Mouse (Mus musculus) heart, postnatal 4 days (tissue): Measurements from ENCODE around the gene Zfp398. TPM values are rescaled to one million over a fixed set of nuclear protein-coding genes. Genes with fewer than 3 reads are reported as not detected.

Experiments used
- DNase-seq: peaks from one replicate; pipeline ENCODE4 v3.0.0; 2021
- microRNA-seq, 2 experiments: library from miRNA; unstranded; fragments of <30 nt; microRNA quantifications; one replicate each; pipeline ENCODE4 v1.2.0; 2021 to 2022
- total RNA-seq, 2 experiments: library from RNA; stranded (reverse); gene quantifications; 2 replicates each; pipeline ENCODE4 v1.2.3; 2021

Gene Zfp398
- total RNA-seq, 2 experiments from 2014 or later: 7.4 to 7.7 TPM

GRCm38 (mm10) chr6:47904361-47904760 lies 68.9 kb downstream of the Zfp398 start:
- DNase-seq: no peak

GRCm38 (mm10) chr6:47904917-47905695 lies 69.6 kb downstream of the Zfp398 start:
- DNase-seq: no peak

DNA sequence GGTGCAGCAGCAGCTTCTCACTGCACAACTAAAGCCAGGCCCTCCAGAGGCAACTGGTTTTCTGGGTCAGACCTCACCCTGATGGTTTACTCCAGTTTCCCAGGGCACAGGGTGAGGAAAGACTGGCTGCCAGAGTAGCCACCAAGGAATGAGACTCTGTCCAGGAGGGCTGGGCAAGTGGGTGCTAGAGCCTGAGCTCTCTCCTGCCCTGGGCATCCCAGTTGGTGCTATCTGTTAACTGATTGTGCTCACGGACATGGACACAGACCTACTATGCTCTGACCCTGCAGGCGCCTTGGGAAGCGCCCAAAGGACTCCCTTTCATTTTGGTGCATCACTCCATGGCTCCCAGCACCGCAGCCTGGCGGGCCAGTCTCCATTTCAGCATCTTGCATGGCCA lies 70.9 kb downstream of the Zfp398 start:
- no peak for DNase-seq

DNA sequence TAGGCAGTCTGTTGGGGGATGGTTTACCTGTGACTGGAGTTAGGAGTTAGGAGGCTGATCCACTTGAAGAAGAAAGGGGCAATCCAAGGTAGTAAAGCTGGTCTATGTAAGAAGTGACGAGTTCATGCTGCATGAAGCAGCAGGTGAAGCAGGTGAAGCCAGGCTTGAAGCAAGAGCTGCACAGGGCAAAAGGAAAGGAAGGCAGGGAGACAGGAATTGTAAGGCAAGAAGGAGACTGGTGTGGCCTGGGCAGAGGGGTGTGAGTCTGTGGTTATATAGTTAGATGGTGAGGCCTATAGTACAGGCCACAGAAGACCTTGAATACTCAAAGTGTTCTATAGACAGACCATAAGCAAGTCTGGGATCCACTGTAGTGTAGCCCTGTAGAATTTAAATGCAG lies 73.5 kb downstream of the Zfp398 start:
- DNase-seq: no peak

DNA sequence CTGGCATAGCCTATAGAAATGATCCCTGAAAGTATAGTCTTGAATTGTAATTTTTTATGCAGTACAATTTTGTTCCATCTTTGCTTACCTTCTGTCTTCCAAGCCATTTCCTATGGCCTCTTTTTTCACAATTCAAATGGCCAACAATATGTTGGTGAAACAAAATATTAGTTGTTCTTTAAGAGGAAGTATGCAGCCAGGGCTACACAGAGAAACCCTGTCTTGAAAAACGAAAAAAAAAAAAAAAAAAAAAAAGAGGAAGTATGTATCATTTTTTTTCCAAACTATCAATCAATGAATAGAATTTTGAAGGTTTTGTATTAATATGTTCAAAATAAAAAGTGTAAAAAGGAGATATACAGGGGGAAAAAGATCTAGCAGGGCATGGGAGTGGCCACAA lies 76.2 kb downstream of the Zfp398 start:
- no peak for DNase-seq

DNA sequence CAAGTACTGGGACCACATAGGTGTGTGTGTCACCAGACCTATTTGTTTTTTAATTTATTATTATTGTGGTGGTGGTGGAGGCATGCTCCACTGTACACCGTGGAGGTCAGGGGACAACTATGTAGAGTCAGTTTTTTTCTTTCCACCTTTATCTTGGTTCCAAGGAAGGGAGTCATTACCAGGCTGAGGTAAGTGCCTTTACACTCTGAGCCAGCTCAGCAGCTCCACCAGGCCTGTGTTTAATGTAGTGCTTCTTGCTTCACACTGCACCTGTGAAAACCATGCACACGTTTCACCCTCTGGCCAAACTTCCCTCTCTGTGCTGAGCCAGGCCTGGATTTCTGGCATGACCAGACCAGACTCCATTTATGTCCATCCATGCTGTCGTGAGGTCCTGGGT lies 77.5 kb downstream of the Zfp398 start:
- DNase-seq: no peak

DNA sequence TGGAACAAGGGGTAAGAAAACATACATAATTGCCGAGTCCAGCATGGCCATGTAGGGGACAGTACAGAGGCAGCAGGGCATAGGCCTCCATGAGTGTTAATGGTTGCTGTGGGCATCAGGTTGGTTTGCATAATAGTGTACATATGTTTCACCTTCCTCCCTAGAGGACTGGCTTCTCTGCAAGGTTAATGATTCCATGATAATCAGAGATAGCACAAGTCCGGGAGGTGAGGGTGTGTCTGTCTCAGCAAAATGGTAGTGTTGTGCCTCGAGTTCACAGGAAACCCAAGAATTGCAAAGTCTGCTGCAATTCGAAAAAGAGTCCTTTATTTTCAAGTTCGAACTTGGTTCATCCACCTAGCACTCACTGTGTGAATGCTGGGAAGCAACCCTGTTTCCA lies 81.6 kb downstream of the Zfp398 start:
- DNase-seq: no peak

DNA sequence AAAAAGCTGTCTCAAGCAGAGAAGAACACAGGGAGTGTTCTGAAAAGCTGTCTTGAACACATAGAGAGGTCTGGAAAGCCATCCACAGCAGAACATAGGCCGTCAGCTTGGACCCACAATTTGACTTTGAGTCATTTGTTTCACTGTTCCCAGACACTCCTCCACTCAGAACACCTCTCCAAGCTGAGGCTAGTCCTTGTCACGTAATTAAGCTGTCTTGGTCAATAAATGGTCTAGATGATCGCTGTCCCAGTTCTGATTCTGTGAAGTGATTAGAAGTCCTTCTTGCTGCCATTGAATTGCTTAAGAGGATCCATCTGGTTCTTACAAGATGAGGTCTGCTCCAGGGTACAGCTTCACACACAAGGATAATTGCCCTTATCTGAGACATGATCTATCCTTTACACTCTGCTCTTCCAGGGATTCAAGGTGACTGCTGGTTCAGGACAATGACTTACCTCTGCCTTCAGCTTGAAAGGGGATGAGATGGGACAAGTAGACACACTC lies 83.4 kb downstream of the Zfp398 start:
- no peak for DNase-seq

GRCm38 (mm10) chr6:47919646-47920446 lies 84.4 kb downstream of the Zfp398 start:
- no peak for DNase-seq

DNA sequence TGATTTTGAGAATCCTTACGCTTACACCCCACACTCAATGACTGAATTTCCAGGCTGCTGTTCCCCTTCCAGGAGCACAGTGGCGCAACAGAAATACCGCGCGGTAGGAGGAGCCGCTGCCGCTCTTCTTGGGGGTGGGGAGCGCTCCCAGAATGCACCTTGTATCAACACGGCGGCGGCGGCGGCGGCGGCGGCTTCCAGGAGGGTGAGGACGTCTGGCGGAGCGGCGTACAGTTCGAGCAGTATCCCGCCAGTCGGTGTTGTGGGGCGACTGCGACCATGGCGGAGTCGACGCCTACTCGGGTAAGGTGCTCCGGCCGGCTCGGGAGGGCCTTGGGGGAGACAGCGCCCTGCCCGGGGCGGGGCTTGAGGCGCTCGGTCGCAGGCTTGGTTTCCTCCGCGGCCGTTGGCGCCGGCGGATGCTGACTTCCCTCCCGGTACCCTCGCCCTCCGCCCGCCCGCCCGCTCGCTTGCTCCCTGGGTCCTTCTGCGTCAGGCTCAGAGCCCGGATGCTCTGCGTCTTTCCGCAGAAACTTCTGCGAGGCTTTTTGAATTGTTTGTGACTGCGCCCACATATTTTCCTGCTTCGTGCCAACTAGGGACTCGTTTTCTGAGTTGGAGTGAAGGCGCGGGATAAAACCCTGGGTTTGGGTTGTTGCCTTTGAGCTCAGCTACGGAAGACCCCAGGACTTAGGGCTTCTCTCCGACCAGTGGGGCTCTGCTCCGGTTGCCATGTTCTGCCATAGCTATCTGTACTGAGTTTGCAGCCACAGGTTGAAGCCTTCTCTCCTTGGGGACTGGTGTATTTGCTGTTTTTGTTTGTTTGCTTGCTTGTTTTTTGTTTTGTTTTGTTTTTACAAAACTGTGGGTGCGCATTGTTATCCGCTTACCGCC lies 85.2 kb downstream of the Zfp398 start, which contains the start of gene Zfp212:
TSS of gene Zfp212 (plus strand) at position 30 of the 894 bp plus-strand sequence.
- DNase-seq: peak; percentile 85

Small RNAs within 50 kb of the gene (microRNA-seq; reads per million reads assigned to microRNA genes)
- gene Mir704: 0.20 to 0.35 reads per million in 2 experiments

Other genes with a start within 250 kb of the Zfp398 start
- gene Ezh2, start 240.3 kb upstream of the Zfp398 start, total RNA-seq: 10 to 100 TPM; 73.5 to 81.2 TPM
- 10 to 100 TPM; 65.1 to 69.8 TPM for gene Pdia4, start 22.2 kb upstream of the Zfp398 start, total RNA-seq
- gene Zfp786, start 4.8 kb upstream of the Zfp398 start, total RNA-seq: 1 to 10 TPM; 1.1 to 1.7 TPM
- gene Zfp282, start 41.5 kb downstream of the Zfp398 start, total RNA-seq: 10 to 100 TPM; 10.1 to 10.4 TPM
- 10 to 100 TPM; 12.1 TPM for gene Zfp212, start 84.8 kb downstream of the Zfp398 start, total RNA-seq
- gene Zfp956, start 117.7 kb downstream of the Zfp398 start, total RNA-seq: 1 to 10 TPM; 1.5 to 2.2 TPM
- gene Zfp777, start 213.2 kb downstream of the Zfp398 start, total RNA-seq: 10 to 100 TPM; 19.7 to 21.0 TPM